Mouse (Mus musculus) adrenal gland, adult (tissue): ENCODE measurements around the gene Stk38.
"Not testable (repeated sequence)": the region's sequence is repeated elsewhere in the genome, so short reads cannot be mapped to it uniquely, and the experiment has no call there.

Experiments
- DNase-seq, 2 experiments: peaks; one replicate each; pipeline ENCODE4 v3.0.0; 2022 to 2023; ENCODE audit warnings: low spot score in 1 of 2; ENCODE audit not compliant: inconsistent age in 2 of 2

Gene Stk38

DNA sequence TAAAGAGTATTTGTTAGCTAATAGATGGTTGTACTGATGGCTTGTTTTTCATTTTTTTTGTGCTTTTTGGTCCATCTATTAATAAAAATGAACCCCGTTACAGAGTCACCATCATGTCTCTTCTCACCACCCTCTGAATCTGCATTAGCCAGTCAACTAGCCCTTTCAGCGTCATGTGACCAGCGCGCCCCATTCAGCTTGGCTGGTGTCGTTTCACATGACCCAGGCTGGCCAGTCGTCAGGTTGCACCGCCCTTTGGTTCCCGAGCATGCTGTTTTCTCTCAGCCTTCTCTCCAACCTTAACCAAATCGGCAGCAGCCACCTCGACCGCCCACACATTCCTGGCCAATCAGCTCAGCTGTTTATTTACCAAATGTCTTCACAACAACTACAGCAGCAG is 31.6 kb upstream of the Stk38 start:
- no peak for DNase-seq

DNA sequence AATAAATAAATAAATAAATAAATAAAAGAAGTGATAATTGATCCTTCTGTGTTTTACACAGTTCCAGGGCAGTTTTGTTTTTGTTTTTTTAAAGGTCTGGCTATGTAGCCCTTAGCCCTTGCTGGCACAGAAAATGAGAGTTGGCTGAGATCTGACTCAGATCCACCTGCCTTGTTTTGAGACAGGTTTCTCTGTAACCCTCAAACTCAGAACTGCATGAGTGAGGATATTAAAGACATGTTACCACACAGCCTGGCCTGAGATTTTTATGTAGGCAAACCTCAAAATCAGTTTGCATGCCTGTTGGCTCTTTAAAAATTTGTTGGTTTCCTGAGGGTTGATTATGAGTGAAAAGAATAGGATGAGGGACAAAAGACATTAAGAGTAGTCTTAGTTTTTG is 27.7 kb upstream of the Stk38 start:
- no peak for DNase-seq

DNA sequence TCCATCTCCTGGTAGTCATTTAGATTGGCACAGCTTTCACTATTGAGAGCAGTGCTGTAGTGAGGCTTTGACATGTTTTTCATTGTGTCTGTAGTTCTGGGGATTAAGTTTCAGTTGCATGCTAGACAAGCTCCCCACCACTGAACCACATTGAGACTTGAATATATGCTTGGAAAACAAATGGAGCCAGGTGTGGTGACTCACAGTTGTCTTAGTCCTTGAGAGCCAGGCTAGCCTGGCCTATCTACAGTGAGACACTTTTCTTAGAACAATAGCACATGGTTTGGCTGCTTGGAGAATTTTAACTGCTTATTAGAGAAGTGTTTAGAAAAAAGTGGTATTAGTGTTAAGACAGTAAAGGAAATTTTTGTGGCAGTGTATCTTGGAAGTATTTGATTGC is 26.5 kb upstream of the Stk38 start:
- peak in 1 of 2 experiments; percentile 77 for DNase-seq

- DNase-seq: peak in 1 of 2 experiments; percentile 64
These were observed 25.8 kb upstream of the Stk38 start for GRCm38 (mm10) chr17:29033569-29034061.

DNA sequence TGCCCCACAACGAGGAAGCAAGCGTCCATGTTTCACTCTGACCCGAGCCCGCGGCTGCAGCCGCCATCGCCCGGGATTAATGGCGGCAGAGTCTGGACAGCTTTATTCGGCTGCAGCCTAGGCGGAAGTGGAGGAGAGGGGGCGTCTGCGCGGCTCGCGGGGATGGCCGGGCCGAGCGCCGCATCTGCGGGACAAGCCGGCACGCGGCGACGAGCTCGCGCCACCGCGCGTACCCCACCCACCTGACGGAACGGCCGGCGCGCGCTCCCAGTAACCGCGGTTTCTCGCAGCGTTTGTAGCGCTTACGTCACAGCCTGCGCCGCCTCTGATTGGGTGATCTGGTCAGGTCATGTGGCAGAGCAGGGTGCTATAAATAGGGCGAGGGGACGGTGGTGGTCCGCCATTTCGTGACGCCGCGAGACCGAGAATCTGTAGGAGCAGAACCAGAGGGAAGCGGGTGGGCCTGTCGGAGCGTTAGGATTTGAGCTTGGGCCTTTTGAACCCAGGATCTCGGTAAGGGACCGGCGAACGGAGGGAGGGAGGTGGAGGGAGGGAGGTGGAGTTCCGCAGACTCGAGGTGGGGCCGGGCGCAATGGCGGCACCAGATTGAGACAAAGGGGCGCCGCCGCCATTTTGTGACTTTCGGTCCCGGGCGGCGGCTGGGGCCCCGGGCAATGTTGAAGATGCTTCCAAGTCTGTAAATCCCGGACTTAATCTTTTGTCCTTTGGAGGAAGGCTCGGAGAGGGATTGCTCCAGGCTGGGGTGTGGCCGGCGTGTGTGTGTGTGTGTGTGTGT is 24.7 kb upstream of the Stk38 start, which contains the start of gene Srsf3:
Srsf3 (plus strand) TSS at position 355 of the 796 bp plus-strand sequence.
- DNase-seq: peak; percentile 99

GRCm38 (mm10) chr17:29031771-29032273 is 24.0 kb upstream of the Stk38 start:
- peak in 1 of 2 experiments; percentile 83 for DNase-seq

DNA sequence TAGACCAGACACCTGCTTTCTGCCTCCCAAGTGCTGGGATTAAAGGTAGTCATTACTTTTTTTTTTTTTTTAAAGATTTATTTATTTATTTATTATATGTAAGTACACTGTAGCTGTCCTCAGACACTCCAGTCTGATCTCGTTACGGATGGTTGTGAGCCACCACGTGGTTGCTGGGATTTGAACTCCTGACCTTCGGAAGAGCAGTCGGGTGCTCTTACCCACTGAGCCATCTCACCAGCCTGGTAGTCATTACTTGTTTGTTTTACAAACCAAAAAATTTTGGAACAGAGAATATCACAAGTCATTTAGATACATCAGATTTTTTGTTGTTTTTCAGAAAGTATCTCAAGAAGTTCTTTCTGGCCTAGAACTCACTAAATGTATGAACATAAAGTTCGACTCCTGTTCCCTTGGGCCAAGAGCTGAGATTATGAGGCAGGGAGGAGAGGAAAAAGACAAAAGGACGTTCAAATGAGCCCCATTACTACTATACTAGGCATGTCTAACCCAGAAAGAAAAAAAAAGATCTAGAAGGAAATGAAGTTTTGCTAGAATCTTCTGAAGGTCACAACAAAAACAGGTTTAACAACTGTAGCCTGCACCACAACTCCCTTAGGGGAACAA is 23.4 kb upstream of the Stk38 start:
- DNase-seq: not testable (repeated sequence)

DNA sequence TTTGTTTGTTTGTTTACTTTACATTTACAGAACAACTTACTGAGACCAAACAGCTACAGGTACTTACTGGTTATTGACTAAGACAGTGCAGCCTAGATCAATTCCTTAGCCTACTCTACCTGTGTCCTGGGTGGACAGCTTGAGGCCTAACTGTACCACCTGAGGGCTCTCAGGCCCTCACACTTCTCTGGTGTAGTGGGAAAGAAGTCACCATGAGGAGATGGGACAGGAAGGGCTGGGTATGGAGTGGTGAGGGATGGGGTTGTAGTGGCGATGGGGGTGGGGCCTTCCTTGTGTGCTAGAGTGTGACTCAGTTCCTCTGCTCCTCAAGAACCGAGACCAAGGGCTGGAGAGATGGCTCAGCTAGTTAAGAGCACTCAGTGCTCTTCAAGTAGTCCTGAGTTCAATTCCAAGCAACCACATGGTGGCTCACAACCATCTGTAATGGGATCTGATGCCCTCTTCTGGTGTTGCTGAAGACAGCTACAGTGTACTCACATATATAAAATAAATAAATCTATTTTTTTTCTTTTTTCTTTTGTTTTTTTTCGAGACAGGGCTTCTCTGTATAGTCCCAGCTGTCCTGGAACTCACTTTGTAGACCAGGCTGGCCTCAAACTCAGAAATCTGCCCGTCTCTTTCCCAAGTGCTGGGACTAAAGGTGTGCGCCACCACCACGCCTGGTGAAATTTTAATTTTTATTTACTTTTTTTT is 22.7 kb upstream of the Stk38 start:
- DNase-seq: no peak

GRCm38 (mm10) chr17:29026652-29027356 is 19.0 kb upstream of the Stk38 start:
- no peak for DNase-seq

GRCm38 (mm10) chr17:29024896-29025565 is 17.2 kb upstream of the Stk38 start:
- DNase-seq: no peak

- no peak for DNase-seq
These were observed 16.5 kb upstream of the Stk38 start for GRCm38 (mm10) chr17:29024047-29024892.

GRCm38 (mm10) chr17:29023346-29023745 is 15.6 kb upstream of the Stk38 start:
- no peak for DNase-seq

GRCm38 (mm10) chr17:29022230-29022819 is 14.5 kb upstream of the Stk38 start:
- no peak for DNase-seq

DNA sequence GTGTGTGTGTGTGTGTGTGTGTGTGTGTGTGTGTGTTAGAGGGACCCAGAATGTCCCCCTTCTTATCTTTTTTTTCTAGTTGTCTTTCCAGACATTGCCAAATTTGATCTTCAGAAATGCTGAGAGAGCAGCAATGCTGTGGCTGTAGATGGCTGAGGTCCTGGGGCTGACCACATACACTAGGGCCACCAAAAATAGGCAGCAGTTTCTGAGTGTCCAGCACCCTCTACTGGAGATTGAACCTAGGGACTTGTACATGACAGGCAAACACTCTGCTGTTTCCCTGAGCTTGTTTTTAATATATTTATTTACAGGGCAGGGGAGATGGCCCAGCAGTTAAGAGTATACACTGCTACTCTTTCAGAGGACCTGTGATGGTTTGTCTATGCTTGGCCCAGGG is 12.6 kb upstream of the Stk38 start:
- DNase-seq: no peak

- DNase-seq: no peak
These were observed 11.6 kb upstream of the Stk38 start for GRCm38 (mm10) chr17:29019391-29019790.

- DNase-seq: no peak
These were observed 10.6 kb upstream of the Stk38 start for GRCm38 (mm10) chr17:29018292-29018984.

DNA sequence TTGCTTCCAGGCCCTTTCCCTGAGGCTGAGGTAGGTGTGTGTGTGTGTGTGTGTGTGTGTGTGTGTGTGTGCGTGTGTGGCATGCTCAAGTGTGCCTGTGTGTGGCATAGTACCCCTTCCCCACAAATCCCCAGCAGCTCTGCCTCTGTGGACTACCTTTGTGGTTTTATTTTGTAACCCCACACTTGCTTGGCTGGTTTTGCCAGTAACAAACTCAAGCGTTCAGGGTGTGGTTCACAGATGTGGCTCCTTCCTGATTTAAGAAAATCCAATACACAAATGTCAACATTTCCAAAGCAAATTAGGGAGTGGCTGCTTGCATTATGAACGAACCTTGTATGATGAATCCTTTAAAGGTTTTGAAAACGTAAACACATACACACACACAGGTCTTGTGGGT is 8.9 kb upstream of the Stk38 start:
- DNase-seq: no peak

GRCm38 (mm10) chr17:29015638-29016037 is 7.8 kb upstream of the Stk38 start:
- DNase-seq: peak in 1 of 2 experiments; percentile 74
